Mouse (Mus musculus): Measurements from ENCODE around the gene Rex1bd.

Gene Rex1bd

DNA sequence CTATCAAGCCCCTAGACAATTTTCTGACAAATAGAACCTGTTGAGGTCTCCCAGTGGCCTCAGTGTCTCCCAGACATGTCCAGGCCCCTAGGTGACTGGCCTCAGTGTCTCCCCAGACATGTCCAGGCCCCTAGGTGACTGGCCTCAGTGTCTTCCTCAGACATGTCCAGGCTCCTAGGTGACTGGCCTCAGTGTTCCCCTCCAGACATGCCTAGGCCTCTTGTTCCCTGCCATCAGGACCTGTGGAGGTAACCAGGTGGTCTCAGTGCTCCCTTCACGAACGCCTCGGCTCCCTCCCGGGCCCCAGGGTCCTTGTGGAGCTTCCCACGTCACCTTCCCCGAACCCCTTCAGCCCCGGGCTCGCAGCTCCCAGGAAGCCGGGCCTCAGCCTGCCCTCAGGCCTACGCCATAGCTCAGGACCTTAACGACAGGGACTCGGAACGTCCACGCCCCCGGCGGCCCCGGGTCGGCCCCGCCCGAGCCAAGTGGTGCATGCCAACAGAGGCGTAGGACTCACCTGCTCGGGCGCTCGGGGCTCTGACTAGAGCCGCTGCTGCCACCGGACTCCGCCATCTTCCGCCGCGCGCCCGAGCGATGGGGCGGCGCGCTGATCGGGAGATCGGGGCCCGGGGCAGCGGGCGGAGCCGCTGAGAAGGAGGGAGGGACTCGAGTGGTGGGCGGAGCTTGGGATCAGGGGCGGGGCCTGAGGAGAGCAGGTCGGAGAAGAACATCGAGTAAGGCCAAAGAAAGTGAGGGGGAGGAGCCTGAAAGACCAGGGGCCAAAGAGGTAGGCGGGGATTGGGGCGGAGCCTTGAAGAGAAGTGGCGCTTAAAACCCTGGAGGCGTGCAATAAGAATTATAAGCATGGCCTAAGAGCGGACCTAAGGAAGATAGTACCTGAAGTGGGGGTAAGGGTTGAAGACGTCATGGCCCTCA is 30.0 kb downstream of the Rex1bd start, which contains the start of gene Klhl26:
Gene Klhl26, minus strand, starts transcription at position 636 of the 936 bp plus-strand sequence.
- peak; percentile 97 to 99 for DNase-seq

DNA sequence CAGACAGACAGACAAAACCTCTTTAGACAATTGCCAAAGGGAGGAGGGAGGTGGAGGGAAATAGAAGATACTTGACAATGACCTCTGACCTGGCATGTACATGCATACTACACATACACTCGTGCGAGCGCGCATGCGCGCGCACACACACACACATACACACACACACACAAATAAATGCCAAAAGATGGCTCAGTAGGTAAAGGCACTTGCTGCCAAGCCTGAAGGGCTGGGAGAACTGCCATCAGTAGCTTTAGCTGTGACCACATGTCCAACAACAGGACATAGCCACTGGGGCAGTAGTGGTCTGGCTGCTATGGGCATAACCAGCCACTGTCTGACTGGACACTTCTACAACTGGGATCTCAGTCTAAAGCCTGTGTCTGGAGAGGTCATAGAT is 34.7 kb downstream of the Rex1bd start:
- DNase-seq, result no peak

DNA sequence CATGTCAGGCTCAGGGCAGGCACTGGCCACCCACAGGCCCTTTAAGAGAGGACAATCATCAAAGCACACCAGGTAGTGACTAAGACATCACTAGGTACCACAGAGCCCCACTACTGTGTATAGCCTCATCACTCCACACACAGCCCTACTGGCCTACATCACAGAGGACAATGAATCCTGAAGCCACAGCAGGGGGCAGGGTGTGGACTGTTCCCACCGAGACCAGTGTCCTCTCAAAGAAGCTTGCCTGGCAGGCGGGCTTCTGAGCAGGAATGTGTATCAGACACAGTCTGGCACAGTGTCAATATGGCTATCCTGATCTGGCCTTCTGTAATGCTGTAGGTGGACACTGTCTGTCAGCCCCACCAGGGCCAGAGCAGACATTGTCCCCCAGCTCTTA is 36.6 kb downstream of the Rex1bd start:
- DNase-seq, result no peak

DNA sequence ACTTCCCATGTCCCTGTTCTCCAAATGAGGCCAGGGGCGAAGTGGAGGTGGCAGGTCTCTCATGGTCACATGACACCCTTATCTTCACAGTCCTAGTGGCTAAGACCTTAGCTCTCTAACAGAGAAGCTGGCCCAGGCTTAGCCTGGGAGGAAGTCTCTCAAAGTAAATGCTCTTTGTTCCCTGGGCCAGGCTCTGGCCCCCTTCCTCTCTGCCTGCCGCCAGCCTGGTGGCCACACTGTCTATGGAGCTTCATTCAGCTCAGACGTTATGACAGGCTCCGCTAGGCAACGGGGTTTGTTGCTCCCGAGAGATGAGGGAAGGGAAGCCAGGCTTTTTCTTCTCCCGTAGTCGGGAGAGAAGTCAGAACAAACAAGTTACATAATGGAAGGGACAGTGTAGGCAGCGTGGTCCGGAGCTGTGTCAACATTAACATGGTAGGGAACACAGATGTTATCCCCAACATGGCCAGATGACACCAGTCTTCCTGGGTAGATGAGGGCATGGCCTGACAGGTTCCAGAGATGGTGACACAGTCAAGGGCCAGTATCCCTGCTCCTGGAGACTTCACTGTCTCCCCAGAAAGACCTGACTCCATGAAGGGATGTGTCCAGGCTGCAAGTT is 37.1 kb downstream of the Rex1bd start:
- DNase-seq, result no peak

DNA sequence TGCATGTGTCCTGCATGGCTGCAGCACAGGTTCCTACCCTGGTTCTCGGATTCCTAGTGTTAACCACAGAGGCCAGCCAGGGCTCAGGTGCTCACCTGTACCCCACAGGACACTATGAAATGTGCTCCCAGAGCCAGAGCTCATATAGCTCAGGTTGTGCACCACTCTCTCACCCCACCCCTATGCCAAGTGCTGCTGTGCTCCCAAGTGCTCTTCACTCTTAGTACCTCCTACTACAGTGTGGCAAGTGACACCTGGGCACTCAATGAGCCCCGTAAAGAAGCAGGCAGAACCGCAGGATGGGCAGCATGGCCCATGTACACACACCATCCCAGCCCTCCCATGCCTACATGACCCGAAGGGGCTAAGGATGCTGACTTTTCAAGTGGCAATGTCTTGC is 37.8 kb downstream of the Rex1bd start:
- no peak for DNase-seq

DNA sequence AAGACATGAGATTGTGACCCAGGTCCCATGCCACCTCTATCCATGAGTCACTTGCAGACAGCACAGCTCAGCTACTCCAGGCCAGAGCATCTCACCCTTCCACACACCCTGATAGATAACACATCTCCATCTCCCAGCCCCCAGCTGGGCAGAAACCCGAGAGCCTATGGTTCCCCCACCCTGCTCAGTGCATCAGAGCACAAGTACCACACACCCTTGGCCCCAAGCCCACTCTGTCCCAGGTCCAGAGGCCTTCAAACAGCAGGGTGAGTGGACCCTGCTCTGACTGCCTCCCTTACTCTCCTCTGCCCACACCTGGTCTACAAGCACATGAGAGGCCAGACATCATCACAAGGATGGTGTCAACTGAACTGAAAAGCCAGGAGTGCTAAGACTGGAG is 38.6 kb downstream of the Rex1bd start:
- no peak for DNase-seq

DNA sequence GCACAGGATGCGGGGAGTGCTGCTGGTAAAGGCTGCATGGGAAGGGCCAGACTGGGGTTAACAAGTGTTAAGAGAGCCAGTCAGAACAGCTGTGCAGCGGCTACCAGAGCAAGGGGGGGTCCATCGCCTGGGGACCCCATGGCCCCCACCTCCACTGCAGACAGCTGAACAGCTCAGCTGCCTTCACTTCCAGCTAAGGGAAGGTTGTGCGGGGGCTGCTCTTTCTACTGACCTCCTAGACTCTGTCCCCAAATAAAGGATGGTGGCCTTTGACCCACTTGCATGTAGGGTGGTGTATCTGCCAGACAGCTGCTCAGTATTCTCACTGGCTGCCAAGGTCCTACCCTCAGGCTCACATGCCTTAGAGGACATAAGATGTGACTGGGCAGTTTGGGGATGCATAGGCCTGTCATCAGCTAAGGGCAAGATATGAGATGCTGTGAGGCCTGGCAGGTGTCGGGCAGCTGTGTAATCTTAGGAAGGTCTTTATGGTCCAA is 39.3 kb downstream of the Rex1bd start:
- no peak for DNase-seq

DNA sequence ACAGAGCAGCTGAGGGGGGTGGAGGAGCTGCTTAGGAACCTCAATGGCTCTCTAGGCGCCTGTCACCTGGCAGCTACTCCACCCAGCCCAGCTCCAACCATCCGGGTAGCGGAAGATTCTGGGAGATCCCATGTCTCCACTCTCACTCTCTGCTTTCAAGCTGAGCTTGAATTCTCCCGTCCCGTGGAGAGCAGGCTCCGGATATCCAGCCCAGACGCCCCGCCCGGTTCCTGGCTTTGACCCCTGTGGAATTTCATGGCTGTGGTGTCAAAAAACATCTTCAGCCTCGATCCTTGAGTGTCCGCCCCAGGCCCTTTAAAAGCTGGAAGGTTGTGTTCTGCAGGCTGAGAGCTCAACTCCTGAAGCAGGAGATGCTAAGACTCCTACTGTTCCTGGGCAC is 39.8 kb downstream of the Rex1bd start:
- DNase-seq, result no peak

DNA sequence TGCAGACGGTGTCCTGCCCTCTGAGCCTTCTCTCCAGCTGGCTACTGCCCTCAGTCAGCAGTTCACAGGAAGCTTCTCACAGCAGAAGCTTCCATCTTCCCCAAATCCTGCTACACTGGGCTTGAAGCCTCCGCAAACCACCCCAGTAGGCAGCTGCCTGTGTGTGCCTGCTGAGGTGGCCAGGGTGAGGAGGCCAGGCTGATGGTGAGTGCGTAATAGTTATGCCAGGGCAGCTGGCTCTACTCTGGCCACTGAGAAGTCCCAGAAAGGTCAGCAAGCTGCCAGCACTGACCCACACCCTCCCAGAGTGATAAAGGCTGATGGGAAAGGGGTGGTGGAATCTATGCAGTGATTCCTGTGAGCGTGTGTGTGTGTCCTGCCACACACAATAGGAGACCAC is 40.2 kb downstream of the Rex1bd start:
- DNase-seq, result peak in 1 of 2 experiments; percentile 18

DNA sequence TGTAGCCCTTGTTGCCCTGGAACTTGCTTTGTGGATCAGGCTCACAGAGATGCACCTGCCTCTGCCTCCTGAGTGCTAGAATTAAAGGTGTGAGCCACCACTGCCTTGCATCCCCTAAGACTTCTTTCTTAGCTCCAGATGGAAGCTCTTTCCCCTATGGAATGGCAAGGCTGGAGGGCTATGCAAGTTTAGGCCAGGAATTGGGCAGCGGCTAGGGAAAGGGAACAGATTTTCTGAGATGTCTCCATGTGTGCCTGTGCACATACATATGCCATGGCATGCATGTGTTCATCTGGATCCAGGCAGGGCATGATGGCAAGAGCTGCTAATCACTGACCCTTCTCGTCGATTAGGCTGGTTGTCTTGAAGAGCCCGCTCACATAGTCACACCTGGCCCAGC is 40.9 kb downstream of the Rex1bd start:
- no peak for DNase-seq

DNA sequence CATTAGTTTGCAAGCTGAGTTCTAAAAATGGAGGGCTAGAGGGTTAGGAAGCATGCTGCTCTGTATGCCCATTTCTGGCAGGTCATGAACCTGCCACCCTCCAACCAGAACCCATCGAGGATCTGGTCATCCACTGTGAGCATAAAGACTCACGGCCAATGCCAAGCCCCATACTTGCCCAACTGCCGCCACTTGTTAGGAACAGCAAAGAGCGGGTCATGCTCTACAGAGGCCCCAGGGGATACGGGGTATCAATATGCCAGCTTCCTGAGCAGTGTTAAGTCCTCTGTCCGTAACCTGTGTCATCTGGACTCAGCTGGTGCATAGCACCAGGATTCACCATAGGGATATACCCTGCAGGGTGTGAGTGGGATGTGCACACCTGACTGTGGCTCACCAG is 42.4 kb downstream of the Rex1bd start:
- no peak for DNase-seq

DNA sequence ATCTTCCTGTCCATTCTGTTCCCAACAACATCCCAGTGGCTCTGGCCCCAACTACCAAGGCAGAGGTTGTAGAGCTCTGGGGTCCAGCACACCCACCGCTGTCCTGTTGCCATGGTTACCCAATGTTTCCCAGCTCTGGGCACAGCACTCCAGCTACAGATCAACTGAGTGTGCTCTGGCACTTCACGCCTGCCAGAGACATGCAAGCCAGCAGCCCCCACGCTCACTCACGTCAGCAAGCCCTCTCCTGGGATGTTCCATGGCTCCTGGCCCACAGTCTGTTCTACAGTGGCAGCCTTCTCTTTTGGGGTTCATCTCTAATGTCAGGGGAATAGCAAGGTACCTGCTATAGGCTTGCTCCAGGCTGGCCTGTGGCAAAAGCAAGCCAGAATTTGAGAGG is 43.2 kb downstream of the Rex1bd start:
- peak in 1 of 2 experiments; percentile 48 for DNase-seq

DNA sequence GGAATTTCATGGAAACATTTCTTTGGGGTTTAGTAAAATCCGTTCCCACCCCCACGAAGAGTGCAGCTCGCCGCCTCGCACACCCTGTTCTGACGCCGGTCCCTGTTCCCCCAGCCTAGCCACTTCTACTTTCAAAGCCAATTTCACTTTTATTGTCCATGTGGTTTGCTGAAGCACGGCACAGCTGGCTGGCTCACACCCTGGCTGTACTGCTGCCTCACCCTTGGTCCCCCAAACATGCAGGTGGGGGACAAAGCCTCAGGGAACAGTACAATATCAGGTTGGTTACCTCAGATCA is 44.1 kb downstream of the Rex1bd start:
- no peak for DNase-seq

DNA sequence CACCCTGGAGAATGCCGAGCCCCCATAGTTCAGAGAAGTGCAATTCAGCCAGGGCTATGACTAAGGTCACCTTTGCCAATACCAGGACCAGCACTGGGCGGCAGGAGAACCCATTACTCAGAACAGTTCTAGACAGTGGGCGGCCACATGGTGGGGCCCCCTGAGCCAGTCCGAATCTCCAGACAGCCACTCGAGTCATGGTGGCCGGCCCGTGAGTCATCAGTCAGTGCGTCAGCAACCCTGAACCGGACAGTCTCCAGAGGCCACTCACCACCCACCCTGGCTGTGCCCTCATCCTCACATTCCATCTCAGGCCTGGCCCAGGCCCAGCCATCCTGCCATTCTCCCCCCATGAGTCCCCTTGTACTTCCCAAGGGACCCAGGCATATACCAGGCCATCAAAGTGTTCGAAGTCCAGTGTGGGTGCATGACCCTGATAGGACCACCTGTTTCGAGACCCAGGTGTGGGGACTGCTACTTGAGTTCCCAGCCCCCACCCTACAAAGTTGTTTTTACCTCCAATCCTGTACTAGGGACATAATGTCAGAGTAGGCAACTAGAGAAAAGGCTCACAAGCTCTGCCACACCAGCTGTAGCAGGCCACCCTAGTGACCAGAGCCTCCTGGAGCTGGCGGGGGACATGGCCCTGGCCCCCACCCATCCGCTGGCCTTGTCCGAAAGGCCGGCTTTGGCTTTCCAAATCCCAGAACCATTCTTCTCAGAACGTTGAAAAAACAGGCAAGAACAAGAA is 44.6 kb downstream of the Rex1bd start:
- peak; percentile 28 to 46 for DNase-seq

DNA sequence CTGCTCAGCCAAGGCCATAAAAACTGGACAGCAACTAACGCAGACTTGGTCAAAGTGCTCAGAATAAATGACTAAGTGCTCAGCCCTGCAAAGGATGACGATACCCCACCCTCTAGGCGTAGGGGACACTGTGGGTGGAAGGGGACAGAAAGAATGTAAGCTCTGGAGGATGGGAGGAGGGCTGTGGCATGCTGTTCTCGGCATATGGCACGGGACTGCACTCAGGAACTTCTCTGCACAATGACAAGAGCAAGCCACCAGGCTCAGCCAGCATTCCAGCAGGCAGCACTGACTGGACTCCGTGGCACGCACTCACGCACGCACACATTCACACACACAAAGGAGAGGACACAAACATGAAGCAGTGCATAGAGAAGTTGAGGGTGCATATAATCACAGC is 45.9 kb downstream of the Rex1bd start:
- DNase-seq, result peak in 1 of 2 experiments; percentile 48

DNA sequence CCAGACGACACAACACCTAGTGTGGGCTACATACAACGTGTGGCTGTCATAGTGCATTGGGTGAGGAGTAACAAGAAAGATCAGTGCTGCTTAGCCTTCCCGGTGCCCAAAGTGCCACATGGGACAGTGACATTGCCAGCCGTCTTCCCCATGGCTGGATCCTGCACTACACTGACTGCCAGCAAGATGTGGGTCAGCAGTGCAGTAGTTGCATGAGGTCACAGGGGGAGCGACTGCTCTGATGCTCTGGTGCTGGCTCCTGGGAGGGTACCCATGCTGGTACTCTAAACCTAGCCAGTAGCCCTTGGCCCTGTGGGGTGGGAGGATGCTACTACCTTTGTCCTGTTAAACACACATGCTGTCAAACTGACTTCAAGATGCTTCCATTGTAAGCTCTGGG is 46.4 kb downstream of the Rex1bd start:
- no peak for DNase-seq

DNA sequence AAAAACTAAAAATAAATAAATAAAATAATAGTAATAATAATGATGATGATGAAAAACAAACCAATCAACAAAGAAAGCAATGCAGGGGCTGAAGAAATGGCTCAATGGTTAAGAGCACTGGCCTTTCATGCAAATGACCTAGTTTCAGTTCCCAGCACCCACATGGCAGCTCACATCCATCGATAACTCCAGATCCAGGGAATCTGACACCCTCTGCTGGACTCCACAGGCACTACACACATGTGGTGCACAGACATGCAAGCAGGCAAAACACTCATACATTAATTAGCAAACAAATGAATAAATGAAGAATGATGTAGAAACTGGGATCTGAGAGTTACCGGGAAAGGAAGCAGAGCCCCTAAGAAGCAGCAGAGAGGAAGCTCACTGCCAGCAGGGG is 46.9 kb downstream of the Rex1bd start:
- no peak for DNase-seq

DNA sequence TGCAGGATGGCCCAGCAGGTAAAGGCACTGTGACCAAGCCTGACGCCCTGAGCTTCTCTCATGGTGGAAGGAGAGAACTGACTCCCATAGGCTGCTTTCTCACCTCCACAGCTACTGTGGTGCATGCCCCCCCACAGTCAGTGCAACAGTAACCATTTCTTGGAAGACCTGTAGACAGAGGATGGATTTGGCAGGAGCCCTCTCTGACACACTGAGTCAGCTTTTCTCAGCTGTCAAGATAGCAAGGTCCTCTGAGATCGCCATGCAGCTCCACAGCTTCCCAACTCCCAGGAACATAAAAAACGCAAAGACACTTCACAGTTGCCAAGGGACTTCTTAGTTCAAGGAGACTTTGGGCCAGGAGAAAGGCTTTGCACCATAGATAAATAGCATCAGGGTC is 48.1 kb downstream of the Rex1bd start:
- DNase-seq, result no peak

DNA sequence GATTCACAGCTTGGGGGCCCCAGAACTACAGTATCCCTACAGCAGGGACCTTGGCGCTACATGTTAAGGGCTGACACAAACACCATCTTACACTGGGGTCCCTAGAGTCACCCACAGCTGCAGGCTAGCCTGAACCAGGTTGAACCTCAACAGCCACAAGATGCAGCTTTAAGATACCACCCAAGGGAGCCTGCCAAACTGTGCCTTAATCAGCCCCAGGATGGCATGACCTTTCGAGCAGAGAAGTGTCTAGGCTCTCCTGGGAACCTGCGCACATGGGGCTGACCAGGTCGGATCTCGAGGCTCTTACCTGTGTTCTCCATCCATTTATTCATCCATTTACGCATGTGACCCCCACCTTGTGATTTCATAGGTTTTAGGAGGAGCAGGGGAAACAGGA is 48.7 kb downstream of the Rex1bd start:
- no peak for DNase-seq

DNA sequence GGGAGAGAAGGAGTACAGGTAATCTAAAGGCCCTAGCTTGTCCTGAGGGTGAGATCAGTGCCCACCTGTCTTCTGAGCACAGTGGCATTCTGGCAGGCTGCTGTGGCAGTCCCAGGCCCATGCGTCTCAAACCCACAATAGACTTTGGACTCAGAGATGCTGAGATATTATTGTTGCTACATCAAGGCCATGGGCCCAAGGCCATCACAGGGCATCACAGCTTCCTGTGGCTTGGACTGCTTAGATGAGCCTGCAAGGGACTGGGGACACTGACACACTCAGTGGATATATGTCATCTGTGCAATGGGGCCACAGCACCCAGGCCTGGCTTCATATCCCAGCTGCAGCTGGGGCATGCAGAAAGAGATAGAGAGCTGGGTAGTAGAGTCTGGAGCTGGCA is 49.6 kb downstream of the Rex1bd start:
- no peak for DNase-seq

Data from lung, postnatal 4 days (tissue).